Mouse (Mus musculus) heart, postnatal 10 days (tissue): Measurements from ENCODE around the gene Mymx. TPM values are rescaled to one million over a fixed set of nuclear protein-coding genes. Genes with fewer than 3 reads are reported as not detected.

Source experiments
- DNase-seq, 2 experiments: peaks; one replicate each; pipeline ENCODE4 v3.0.0; 2021
- intact Hi-C: fragments of 180-260 bp; cut with DNase I; formaldehyde crosslinking; loops from one replicate; pipeline ENCODE4 v1.15.1; 2025
- total RNA-seq, 2 experiments: library from RNA; stranded (reverse); gene quantifications; 2 replicates each; pipeline ENCODE4 v1.2.3; 2021

The Mymx gene
- total RNA-seq, 2 experiments from 2014 or later, result not detected

GRCm38 (mm10) chr17:45574129-45574761 lies 27.7 kb downstream of the Mymx start:
- DNase-seq, result peak; percentile 73 to 76
- intact Hi-C loops, result no loop called here

DNA sequence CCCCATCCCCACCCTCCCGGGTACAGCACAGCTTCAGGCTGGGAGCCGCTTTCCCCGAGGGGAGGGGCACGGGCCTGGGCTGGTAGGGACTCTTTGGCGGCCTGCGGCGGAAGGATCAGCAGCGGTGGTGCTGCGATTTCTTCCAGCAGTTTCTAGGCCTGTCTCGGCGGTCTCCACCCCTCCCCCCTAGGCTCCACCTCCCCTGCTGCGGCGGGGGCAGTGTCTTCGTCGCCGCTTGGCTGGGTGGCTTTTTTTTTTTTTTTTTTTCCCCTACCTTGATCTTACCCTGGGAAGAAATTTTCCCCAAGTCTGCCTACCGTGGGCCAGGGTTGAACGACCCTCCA lies 28.1 kb downstream of the Mymx start:
- intact Hi-C loops, result no loop called here
- DNase-seq, result peak; percentile 98

- intact Hi-C loops, result no loop called here
These were observed 28.7 kb downstream of the Mymx start, which contains the start of gene Hsp90ab1 for GRCm38 (mm10) chr17:45573087-45573779. Gene Hsp90ab1 (minus strand): TSS chr17:45573271.

GRCm38 (mm10) chr17:45572103-45573086 lies 29.5 kb downstream of the Mymx start:
- intact Hi-C loops, result no loop called here

More at GRCm38 (mm10) chr17:45573087-45573779, 28.7 kb downstream of the Mymx start, which contains the start of gene Hsp90ab1:
- DNase-seq, result peak; percentile 99

DNA sequence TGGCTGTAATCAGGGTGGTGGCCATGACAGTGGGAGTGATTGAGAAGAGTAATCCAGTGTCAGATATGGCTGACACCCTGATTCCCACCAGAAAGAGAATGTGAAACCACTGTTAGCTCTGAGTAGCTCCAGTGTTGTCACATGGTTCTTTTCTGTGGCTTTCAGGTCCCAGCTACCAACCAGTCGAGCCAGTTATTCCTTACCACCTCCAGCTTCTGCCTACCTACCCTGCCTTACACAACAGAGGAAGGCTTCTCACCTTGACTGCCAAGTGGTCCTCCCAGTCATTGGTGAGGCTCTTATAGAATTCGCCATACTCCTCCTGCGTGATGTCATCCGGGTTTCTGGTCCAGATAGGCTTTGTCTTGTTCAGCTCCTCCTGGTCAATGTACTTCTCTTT lies 31.9 kb downstream of the Mymx start:
- intact Hi-C loops, result no loop called here
- DNase-seq, result no peak

More at GRCm38 (mm10) chr17:45572103-45573086, 29.5 kb downstream of the Mymx start:
- peak; percentile 85 to 87 for DNase-seq

DNA sequence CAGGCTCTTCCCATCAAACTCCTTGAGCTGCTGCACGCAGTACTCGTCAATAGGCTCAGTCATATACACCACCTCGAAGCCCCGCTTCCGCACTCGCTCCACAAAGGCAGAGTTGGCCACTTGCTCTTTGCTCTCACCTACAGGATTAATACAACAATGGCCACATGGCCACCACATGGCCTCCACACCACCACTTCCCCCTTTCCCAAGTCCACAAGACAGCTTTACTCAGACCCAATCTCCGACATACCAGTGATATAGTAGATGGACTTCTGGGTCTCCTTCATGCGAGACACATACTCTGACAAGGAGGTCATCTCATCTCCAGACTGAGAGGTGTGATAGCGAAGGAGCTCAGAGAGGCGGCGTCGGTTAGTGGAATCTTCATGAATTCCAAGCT lies 32.9 kb downstream of the Mymx start:
- intact Hi-C loops, result no loop called here
- DNase-seq, result no peak

DNA sequence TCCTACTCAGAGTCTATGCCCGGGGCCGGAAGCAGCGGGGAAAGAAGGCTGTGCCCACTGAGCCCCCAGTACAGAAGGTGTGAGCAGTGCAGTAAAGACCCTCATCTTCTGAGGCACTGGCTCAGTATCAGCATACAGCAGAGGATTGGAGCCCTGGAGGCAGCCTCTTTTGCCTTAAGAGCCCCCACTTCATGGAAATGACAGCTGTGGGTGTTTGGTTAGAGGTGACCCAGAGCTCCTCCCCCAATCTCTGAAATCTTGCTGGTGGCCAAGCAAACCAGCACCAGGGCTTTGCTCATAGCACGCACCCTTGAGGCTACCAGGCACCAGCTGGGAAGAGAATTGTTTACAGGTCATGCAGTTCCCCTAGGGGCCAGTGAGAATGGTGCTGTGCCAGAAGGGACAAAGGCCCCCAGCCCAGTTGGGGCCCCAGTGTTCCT lies 34.7 kb downstream of the Mymx start:
- no peak for DNase-seq
- intact Hi-C loops, result no loop called here

- no peak for DNase-seq
- intact Hi-C loops, result no loop called here
These were observed 35.3 kb downstream of the Mymx start for GRCm38 (mm10) chr17:45566360-45567161.

- intact Hi-C loops, result no loop called here
- no peak for DNase-seq
These were observed 35.9 kb downstream of the Mymx start for GRCm38 (mm10) chr17:45566031-45566359.

DNA sequence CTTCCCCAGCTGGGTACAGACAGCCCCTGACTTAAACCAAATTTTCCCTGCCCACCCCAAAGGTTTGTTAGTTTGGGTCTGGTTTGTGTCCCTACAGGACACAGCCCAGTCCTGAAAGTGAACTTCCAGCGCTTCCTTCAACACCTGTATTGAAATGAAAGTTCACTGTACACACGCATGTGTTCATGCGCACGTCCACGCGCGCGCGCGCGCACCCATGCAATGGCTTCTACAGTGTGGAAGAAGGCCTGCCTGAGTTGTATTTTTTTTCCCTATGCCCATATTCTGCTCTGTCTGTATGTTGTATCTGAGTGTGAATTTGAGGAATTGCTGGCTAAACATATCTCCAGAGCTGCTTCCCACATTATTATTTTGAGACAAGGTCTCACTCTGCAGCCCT lies 36.8 kb downstream of the Mymx start:
- no peak for DNase-seq
- intact Hi-C loops, result no loop called here

DNA sequence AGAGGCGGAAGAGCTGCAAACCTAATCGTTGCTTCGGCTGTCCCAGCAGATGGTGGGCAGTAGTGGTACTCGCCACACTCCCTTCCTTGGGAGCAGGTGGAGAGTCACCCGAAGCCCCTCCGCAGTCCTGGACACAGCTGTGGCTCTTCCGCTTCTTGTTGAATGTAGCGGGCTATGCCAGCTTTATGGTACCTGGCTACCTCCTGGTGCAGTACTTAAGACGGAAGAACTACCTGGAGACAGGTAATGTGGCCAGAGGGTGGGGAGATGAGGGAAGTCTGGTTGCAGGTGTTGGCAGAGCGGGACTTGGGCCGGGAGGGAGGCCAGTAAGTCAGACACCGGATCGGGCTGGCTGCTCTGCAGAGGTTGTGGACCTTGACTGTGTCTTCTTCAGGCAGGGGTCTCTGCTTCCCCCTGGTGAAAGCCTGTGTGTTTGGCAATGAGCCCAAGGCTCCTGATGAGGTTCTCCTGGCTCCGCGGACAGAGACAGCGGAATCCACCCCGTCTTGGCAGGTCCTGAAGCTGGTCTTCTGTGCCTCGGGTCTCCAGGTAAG lies 37.3 kb downstream of the Mymx start:
- intact Hi-C loops, result no loop called here
- DNase-seq, result no peak

- DNase-seq, result peak; percentile 96 to 98
- intact Hi-C loops, result no loop called here
These were observed 38.0 kb downstream of the Mymx start, which contains the start of gene Slc35b2 for GRCm38 (mm10) chr17:45563655-45564530. Gene Slc35b2 (plus strand): TSS chr17:45563874.

DNA sequence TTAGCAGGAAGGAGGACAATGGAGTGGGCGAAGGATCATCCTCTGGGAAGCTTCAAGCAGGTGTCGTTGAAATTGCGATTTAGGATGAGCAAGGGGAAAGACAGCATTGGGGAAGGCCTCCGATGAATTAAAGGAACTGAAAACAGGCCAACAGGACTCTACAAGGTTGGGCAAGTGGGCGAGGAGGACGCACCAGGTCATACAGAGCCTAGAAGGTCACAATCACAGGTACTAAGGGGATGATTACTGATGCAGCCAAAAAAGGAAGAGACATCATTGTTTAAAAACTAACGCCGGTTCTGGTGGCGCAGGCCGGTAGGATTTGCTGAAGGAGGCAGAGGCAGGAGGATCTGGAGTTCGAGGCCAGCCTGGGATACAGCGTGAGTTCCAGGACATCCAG lies 38.7 kb downstream of the Mymx start:
- no peak for DNase-seq
- intact Hi-C loops, result no loop called here

GRCm38 (mm10) chr17:45559732-45560525 lies 42.0 kb downstream of the Mymx start:
- intact Hi-C loops, result no loop called here

DNA sequence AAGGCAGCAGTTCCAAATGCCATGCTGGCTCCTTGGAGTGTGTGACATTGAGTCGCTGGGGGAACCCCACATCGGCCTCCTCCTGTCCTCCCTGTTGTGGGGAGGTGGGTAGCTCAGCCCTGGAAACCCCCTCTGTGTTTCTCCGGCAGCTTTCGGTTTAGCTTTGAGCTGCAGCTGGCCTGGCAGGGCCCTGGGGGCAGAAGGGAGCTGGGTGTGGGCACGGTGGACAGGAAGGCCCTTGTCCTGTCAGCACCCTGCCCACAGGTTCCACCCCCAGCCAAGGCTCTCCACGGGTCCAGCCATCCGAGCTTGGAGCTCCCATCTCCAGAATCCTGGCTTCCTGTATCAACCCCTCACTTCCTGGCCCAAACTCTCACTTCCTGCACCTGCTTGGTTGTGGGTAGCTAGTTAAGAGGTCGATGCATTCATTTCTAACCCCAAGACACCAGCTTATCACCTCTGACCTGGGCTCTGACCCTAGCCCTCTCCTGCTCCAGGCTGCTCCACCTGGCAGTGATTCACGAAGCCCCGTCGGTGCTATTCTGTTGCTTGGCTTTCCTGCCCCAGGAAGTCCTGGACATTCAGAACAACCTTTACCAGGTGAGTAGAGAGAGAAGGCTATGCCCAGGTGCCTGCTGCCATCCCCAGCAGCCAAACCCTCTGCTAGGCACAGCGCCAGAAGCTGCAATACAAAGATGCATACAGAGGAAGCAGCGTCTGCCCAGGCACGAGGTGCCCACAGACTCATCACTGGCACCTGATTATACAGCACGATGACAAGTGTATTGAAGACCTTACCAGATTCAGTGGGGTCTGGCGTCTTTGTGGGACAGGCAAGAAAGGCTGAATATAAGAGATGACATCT lies 43.7 kb downstream of the Mymx start:
- DNase-seq, result peak in 1 of 2 experiments; percentile 15
- intact Hi-C loops, result no loop called here

More at GRCm38 (mm10) chr17:45559732-45560525, 42.0 kb downstream of the Mymx start:
- no peak for DNase-seq

DNA sequence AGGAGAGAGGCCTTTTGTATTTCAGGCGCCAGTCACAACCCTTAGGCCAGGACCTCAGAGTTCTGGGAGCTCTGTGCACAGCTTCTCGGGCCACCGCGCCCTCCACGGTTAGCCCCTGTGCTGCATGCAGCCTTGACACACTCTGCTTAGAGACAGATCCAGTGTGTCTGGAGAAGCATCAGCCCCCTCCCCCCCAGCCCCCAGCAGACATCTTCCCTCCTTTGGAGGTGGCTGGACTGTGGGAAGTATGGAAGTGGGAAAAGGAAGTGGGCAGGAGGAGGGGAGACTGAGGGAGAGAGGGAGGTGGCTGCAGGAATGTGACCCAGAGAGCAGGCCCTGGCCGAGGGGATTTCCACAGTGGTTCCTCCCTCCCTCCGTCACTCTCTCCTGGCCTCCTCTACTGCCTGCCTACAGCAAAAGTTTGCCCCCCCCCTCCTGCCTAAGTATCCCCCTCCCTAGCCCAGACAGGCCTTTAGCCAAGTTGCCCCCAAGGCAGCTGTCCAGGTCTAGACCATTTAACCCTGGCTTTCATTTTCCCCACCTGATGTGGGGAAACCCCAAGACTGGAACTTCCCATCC lies 44.6 kb downstream of the Mymx start:
- intact Hi-C loops, result no loop called here
- peak in 1 of 2 experiments; percentile 2 for DNase-seq
